Mouse (Mus musculus): ENCODE measurements around the gene Rtn1. TPM values are rescaled to one million over a fixed set of nuclear protein-coding genes. Genes with fewer than 3 reads are reported as not detected.

The Rtn1 gene
- polyA plus RNA-seq, 1 experiment = not detected

- no peaks in the 10 kb centered on the region for H3K79me2 ChIP-seq (ENCODE audit: control insufficient read depth, insufficient read depth)
- H3ac ChIP-seq (ENCODE audit: control insufficient read depth, insufficient read length) = no peak overlapping the region
- no peak overlapping the region for H3K4me2 ChIP-seq (ENCODE audit: low read depth)
- peaks cover 17% of the 10 kb centered on the region for H3K27me3 ChIP-seq (ENCODE audit: control insufficient read depth, insufficient read depth, insufficient read length)
- TF ChIP-seq REST (IDR thresholded peaks at IDR 0.05; ENCODE audit: insufficient read depth, insufficient read length) = no peak
- no peak overlapping the region for H3K4me3 ChIP-seq
- H3K36me3 ChIP-seq (ENCODE audit: control insufficient read depth, insufficient read depth) = no peaks in the 10 kb centered on the region
Measured at GRCm38 (mm10) chr12:72364543-72364942, 44.3 kb downstream of the Rtn1 start.

- TF ChIP-seq TCF12 (IDR thresholded peaks at IDR 0.05; ENCODE audit: insufficient read depth, poor library complexity, severe bottlenecking) = no peak
- no peak for TF ChIP-seq MAX (IDR thresholded peaks at IDR 0.05; ENCODE audit: low read depth)
- no peak for TF ChIP-seq POLR2A (IDR thresholded peaks at IDR 0.05; ENCODE audit: insufficient read length, low read depth)
- no peak for TF ChIP-seq USF1 (IDR thresholded peaks at IDR 0.05; ENCODE audit: low read depth)
- TF ChIP-seq E2F4 (IDR thresholded peaks at IDR 0.05; ENCODE audit: insufficient read depth) = no peak
- TF ChIP-seq SRF (IDR thresholded peaks at IDR 0.05; ENCODE audit: control insufficient read depth, insufficient read length, low read depth) = no peak
- no peak for TF ChIP-seq MYOD1 (IDR thresholded peaks at IDR 0.05; ENCODE audit: control insufficient read depth in 1 of 3, insufficient read length in 2 of 3, low read depth in 2 of 3)
- no peak for TF ChIP-seq CEBPB (IDR thresholded peaks at IDR 0.05; ENCODE audit: insufficient read depth, poor library complexity, severe bottlenecking)
- TF ChIP-seq POLR2AphosphoS2 (IDR thresholded peaks at IDR 0.05; ENCODE audit: insufficient read length, low read depth) = no peak
- TF ChIP-seq REST (IDR thresholded peaks at IDR 0.05; ENCODE audit: insufficient read depth, insufficient read length) = no peak
- TF ChIP-seq TCF3 (IDR thresholded peaks at IDR 0.05; ENCODE audit: insufficient read length, low read depth) = no peak
- TF ChIP-seq MYOG (IDR thresholded peaks at IDR 0.05; ENCODE audit: control insufficient read depth in 1 of 3, insufficient read depth in 1 of 3, insufficient read length in 2 of 3, low read depth in 2 of 3) = no peak
Measured at GRCm38 (mm10) chr12:72361701-72362354, 47.0 kb downstream of the Rtn1 start.

GRCm38 (mm10) chr12:72360926-72361615 is 47.8 kb downstream of the Rtn1 start:
- TF ChIP-seq TCF12 (IDR thresholded peaks at IDR 0.05; ENCODE audit: insufficient read depth, poor library complexity, severe bottlenecking) = no peak
- no peak for TF ChIP-seq USF1 (IDR thresholded peaks at IDR 0.05; ENCODE audit: low read depth)
- no peak for TF ChIP-seq MAX (IDR thresholded peaks at IDR 0.05; ENCODE audit: low read depth)
- TF ChIP-seq POLR2A (IDR thresholded peaks at IDR 0.05; ENCODE audit: insufficient read length, low read depth) = no peak
- TF ChIP-seq E2F4 (IDR thresholded peaks at IDR 0.05; ENCODE audit: insufficient read depth) = no peak
- TF ChIP-seq POLR2AphosphoS2 (IDR thresholded peaks at IDR 0.05; ENCODE audit: insufficient read length, low read depth) = no peak
- no peaks in the 10 kb centered on the region for H3K36me3 ChIP-seq (ENCODE audit: control insufficient read depth, insufficient read depth)
- no peak overlapping the region for H3K4me2 ChIP-seq (ENCODE audit: low read depth)

More at GRCm38 (mm10) chr12:72361701-72362354, 47.0 kb downstream of the Rtn1 start:
- peaks cover 24% of the 10 kb centered on the region for H3K27me3 ChIP-seq (ENCODE audit: control insufficient read depth, insufficient read depth, insufficient read length)
- H3ac ChIP-seq (ENCODE audit: control insufficient read depth, insufficient read length) = no peak overlapping the region
- no peak overlapping the region for H3K4me2 ChIP-seq (ENCODE audit: low read depth)
- no peaks in the 10 kb centered on the region for H3K79me2 ChIP-seq (ENCODE audit: control insufficient read depth, insufficient read depth)
- H3K36me3 ChIP-seq (ENCODE audit: control insufficient read depth, insufficient read depth) = no peaks in the 10 kb centered on the region
- no peak overlapping the region for H3K4me3 ChIP-seq

GRCm38 (mm10) chr12:72359903-72360302 is 49.0 kb downstream of the Rtn1 start:
- H3K4me3 ChIP-seq = no peak overlapping the region
- H3K4me2 ChIP-seq (ENCODE audit: low read depth) = no peak overlapping the region
- TF ChIP-seq POLR2AphosphoS2 (IDR thresholded peaks at IDR 0.05; ENCODE audit: insufficient read length, low read depth) (no peak), E2F4 (IDR thresholded peaks at IDR 0.05; ENCODE audit: insufficient read depth) (no peak), POLR2A (IDR thresholded peaks at IDR 0.05; ENCODE audit: insufficient read length, low read depth) (no peak)
- H3K27me3 ChIP-seq (ENCODE audit: control insufficient read depth, insufficient read depth, insufficient read length) = peaks cover 35% of the 10 kb centered on the region
- H3ac ChIP-seq (ENCODE audit: control insufficient read depth, insufficient read length) = no peak overlapping the region
- H3K36me3 ChIP-seq (ENCODE audit: control insufficient read depth, insufficient read depth) = no peaks in the 10 kb centered on the region
- no peaks in the 10 kb centered on the region for H3K79me2 ChIP-seq (ENCODE audit: control insufficient read depth, insufficient read depth)

More at GRCm38 (mm10) chr12:72360926-72361615, 47.8 kb downstream of the Rtn1 start:
- no peak overlapping the region for H3K4me3 ChIP-seq
- no peaks in the 10 kb centered on the region for H3K79me2 ChIP-seq (ENCODE audit: control insufficient read depth, insufficient read depth)
- no peak overlapping the region for H3ac ChIP-seq (ENCODE audit: control insufficient read depth, insufficient read length)
- H3K27me3 ChIP-seq (ENCODE audit: control insufficient read depth, insufficient read depth, insufficient read length) = peaks cover 30% of the 10 kb centered on the region

- H3K36me3 ChIP-seq (ENCODE audit: control insufficient read depth, insufficient read depth) = no peaks in the 10 kb centered on the region
- H3K79me2 ChIP-seq (ENCODE audit: control insufficient read depth, insufficient read depth) = no peaks in the 10 kb centered on the region
- no peak overlapping the region for H3K4me2 ChIP-seq (ENCODE audit: low read depth)
- TF ChIP-seq REST (IDR thresholded peaks at IDR 0.05; ENCODE audit: insufficient read depth, insufficient read length) = no peak
- H3K27me3 ChIP-seq (ENCODE audit: control insufficient read depth, insufficient read depth, insufficient read length) = peaks cover 35% of the 10 kb centered on the region
- no peak overlapping the region for H3ac ChIP-seq (ENCODE audit: control insufficient read depth, insufficient read length)
- H3K4me3 ChIP-seq = no peak overlapping the region
Measured at GRCm38 (mm10) chr12:72357667-72358420, 51.0 kb downstream of the Rtn1 start.

Data from myocyte (in vitro differentiated cells).